Mouse (Mus musculus): ENCODE data around the gene Zbtb45. TPM values are rescaled to one million over a fixed set of nuclear protein-coding genes. Genes with fewer than 3 reads are reported as not detected.
A peak's percentile ranks its signal among the peaks of the same experiment; 100 is the strongest.

Zbtb45 gene
- polyA plus RNA-seq, 1 experiment from 2014 or later: 11.9 TPM

GRCm38 (mm10) chr7:13031069-13031468 lies 21.2 kb upstream of the Zbtb45 start:
- Histone ChIP-seq H3K4me1 (ENCODE audit: insufficient read depth, low read depth, low read length) (peaks cover 13% of the 10 kb centered on the region), H3K4me2 (replicated peaks; ENCODE audit: low read depth, low read length) (no peak overlapping the region), H3K9ac (replicated peaks; ENCODE audit: low read depth) (no peak overlapping the region), H3K36me3 (ENCODE audit: insufficient read depth, low read length) (peaks cover 48% of the 10 kb centered on the region), H3K4me3 (ENCODE audit: low read depth, low read length) (no peak overlapping the region), H3K27ac (ENCODE audit: low read length) (no peak overlapping the region), H3K9me3 (ENCODE audit: low read length) (no peaks in the 10 kb centered on the region), H3K27me3 (replicated peaks; ENCODE audit: insufficient read depth, low read length) (no peaks in the 10 kb centered on the region)
- DNase-seq (ENCODE audit: low spot score) (peak; percentile 50), ATAC-seq (no peak)
- WGBS: 68% methylated on average over 5 of the region's 5 CpGs
- TF ChIP-seq EP300 (IDR thresholded peaks at IDR 0.05) (no peak), CTCF (IDR thresholded peaks at IDR 0.05) (peak; percentile 56)

GRCm38 (mm10) chr7:13028986-13029385 lies 19.2 kb upstream of the Zbtb45 start:
- H3K36me3 ChIP-seq (ENCODE audit: insufficient read depth, low read length): peaks cover 48% of the 10 kb centered on the region
- TF ChIP-seq CTCF (IDR thresholded peaks at IDR 0.05): no peak
- no peak for TF ChIP-seq EP300 (IDR thresholded peaks at IDR 0.05)
- H3K4me2 ChIP-seq (replicated peaks; ENCODE audit: low read depth, low read length): no peak overlapping the region
- DNase-seq (ENCODE audit: low spot score): no peak
- no peaks in the 10 kb centered on the region for H3K9me3 ChIP-seq (ENCODE audit: low read length)
- H3K27ac ChIP-seq (ENCODE audit: low read length): no peak overlapping the region
- H3K27me3 ChIP-seq (replicated peaks; ENCODE audit: insufficient read depth, low read length): no peaks in the 10 kb centered on the region
- 93% methylated on average over 4 of the region's 4 CpGs for WGBS
- H3K4me3 ChIP-seq (ENCODE audit: low read depth, low read length): no peak overlapping the region
- H3K4me1 ChIP-seq (ENCODE audit: insufficient read depth, low read depth, low read length): peaks cover 15% of the 10 kb centered on the region
- no peak for ATAC-seq
- H3K9ac ChIP-seq (replicated peaks; ENCODE audit: low read depth): no peak overlapping the region

- WGBS: 20% methylated on average over 4 of the region's 4 CpGs
- H3K27ac ChIP-seq (ENCODE audit: low read length): no peak overlapping the region
Observed at GRCm38 (mm10) chr7:13025511-13026112, 15.8 kb upstream of the Zbtb45 start.

GRCm38 (mm10) chr7:13024805-13025204 lies 15.0 kb upstream of the Zbtb45 start:
- H3K9me3 ChIP-seq (ENCODE audit: low read length): no peaks in the 10 kb centered on the region
- ATAC-seq (peak; percentile 47), DNase-seq (ENCODE audit: low spot score) (peak; percentile 81)
- 3% methylated on average over 35 of the region's 44 CpGs for WGBS
- H3K27ac ChIP-seq (ENCODE audit: low read length): peak overlapping the region; percentile 95
- peak overlapping the region; percentile 94 for H3K4me2 ChIP-seq (replicated peaks; ENCODE audit: low read depth, low read length)
- peaks cover 9% of the 10 kb centered on the region; the same call in 1 of the 2 replicates for H3K4me1 ChIP-seq (ENCODE audit: insufficient read depth, low read depth, low read length)
- H3K4me3 ChIP-seq (ENCODE audit: low read depth, low read length): peak overlapping the region; percentile 79
- H3K36me3 ChIP-seq (ENCODE audit: insufficient read depth, low read length): peaks cover 29% of the 10 kb centered on the region
- H3K27me3 ChIP-seq (replicated peaks; ENCODE audit: insufficient read depth, low read length): no peaks in the 10 kb centered on the region
- H3K9ac ChIP-seq (replicated peaks; ENCODE audit: low read depth): peak overlapping the region; percentile 65
- TF ChIP-seq CTCF (IDR thresholded peaks at IDR 0.05) (peak; percentile 47), EP300 (IDR thresholded peaks at IDR 0.05) (no peak)

More at GRCm38 (mm10) chr7:13025511-13026112, 15.8 kb upstream of the Zbtb45 start:
- Histone ChIP-seq H3K27me3 (replicated peaks; ENCODE audit: insufficient read depth, low read length) (no peaks in the 10 kb centered on the region), H3K4me1 (ENCODE audit: insufficient read depth, low read depth, low read length) (peaks cover 9% of the 10 kb centered on the region; the same call in 1 of the 2 replicates), H3K9me3 (ENCODE audit: low read length) (no peaks in the 10 kb centered on the region), H3K9ac (replicated peaks; ENCODE audit: low read depth) (peak overlapping the region; percentile 65), H3K4me2 (replicated peaks; ENCODE audit: low read depth, low read length) (peak overlapping the region; percentile 94), H3K36me3 (ENCODE audit: insufficient read depth, low read length) (peaks cover 36% of the 10 kb centered on the region), H3K4me3 (ENCODE audit: low read depth, low read length) (peak overlapping the region; percentile 79)
- TF ChIP-seq CTCF (IDR thresholded peaks at IDR 0.05) (no peak), EP300 (IDR thresholded peaks at IDR 0.05) (no peak)
- ATAC-seq (no peak), DNase-seq (ENCODE audit: low spot score) (no peak)

- Histone ChIP-seq H3K27me3 (replicated peaks; ENCODE audit: insufficient read depth, low read length) (no peaks in the 10 kb centered on the region), H3K36me3 (ENCODE audit: insufficient read depth, low read length) (peaks cover 23% of the 10 kb centered on the region), H3K27ac (ENCODE audit: low read length) (peak overlapping the region; percentile 95), H3K4me3 (ENCODE audit: low read depth, low read length) (peak overlapping the region; percentile 79), H3K9ac (replicated peaks; ENCODE audit: low read depth) (peak overlapping the region; percentile 65), H3K4me1 (ENCODE audit: insufficient read depth, low read depth, low read length) (peaks cover 9% of the 10 kb centered on the region; the same call in 1 of the 2 replicates), H3K9me3 (ENCODE audit: low read length) (no peaks in the 10 kb centered on the region), H3K4me2 (replicated peaks; ENCODE audit: low read depth, low read length) (peak overlapping the region; percentile 94)
- no peak; the same call in 1 of the 2 replicates for TF ChIP-seq CTCF (IDR thresholded peaks at IDR 0.05)
- TF ChIP-seq EP300 (IDR thresholded peaks at IDR 0.05): no peak
- ATAC-seq (peak; percentile 88), DNase-seq (ENCODE audit: low spot score) (peak; percentile 94)
- WGBS: under 1% methylated on average over 65 of the region's 95 CpGs
Observed at GRCm38 (mm10) chr7:13023928-13024731, 14.3 kb upstream of the Zbtb45 start.
